Mouse (Mus musculus): ENCODE data around the gene Gab1. TPM values are rescaled to one million over a fixed set of nuclear protein-coding genes. Genes with fewer than 3 reads are reported as not detected.

The Gab1 gene
- total and polyA plus RNA-seq, 3 experiments = 4.0 to 8.1 TPM; not detected in 1

GRCm38 (mm10) chr8:80789324-80789723, 91.0 kb downstream of the Gab1 start:
- Histone ChIP-seq H3K36me3 (ENCODE audit: control insufficient read depth in 1 of 2, insufficient read depth in 2 of 2, low read length in 2 of 2) (peaks cover 2 to 13% of the 10 kb centered on the region in 2 experiments; a peak in 2 of 4 replicates), H3K4me1 (ENCODE audit: control insufficient read depth in 1 of 2, insufficient read depth in 2 of 2, low read length in 2 of 2) (peaks cover 0 to 4% of the 10 kb centered on the region in 2 experiments; a peak in 1 of 4 replicates), H3K9me3 (replicated peaks; ENCODE audit: insufficient read depth, low read length) (no peaks in the 10 kb centered on the region), H3K79me2 (ENCODE audit: control insufficient read depth, insufficient read depth, low read length, poor library complexity) (no peaks in the 10 kb centered on the region), H3K4me3 (ENCODE audit: control insufficient read depth in 1 of 2, insufficient read depth in 1 of 2, low read depth in 2 of 2, low read length in 2 of 2) (no peak overlapping the region), H3K27me3 (ENCODE audit: control insufficient read depth in 1 of 2, insufficient read depth in 2 of 2, low read length in 2 of 2) (no peaks in the 10 kb centered on the region), H3K9ac (ENCODE audit: control insufficient read depth, low read depth, low read length, poor library complexity, severe bottlenecking) (no peak overlapping the region), H3K27ac (ENCODE audit: control insufficient read depth, low read depth, low read length) (no peak overlapping the region)
- peak; percentile 16 for DNase-seq (ENCODE audit: low read depth, low spot score)
- no peak for TF ChIP-seq KAT2A (conservative IDR thresholded peaks at IDR 0.05; ENCODE audit: low read depth, low read length)
- TF ChIP-seq CHD1 (IDR thresholded peaks at IDR 0.05; ENCODE audit: low read depth, low read length) = no peak
- no peak for TF ChIP-seq MAZ (IDR thresholded peaks at IDR 0.05; ENCODE audit: low read depth, low read length)
- TF ChIP-seq SMC3 (IDR thresholded peaks at IDR 0.05; ENCODE audit: low read depth, low read length) = no peak
- TF ChIP-seq CTCF (IDR thresholded peaks at IDR 0.05 in 2 of 3, conservative IDR thresholded peaks at IDR 0.05 in 1 of 3; ENCODE audit: control insufficient read depth in 1 of 3, insufficient read depth in 1 of 3, low read depth in 2 of 3, low read length in 3 of 3, poor library complexity in 1 of 3, severe bottlenecking in 1 of 3) = no peak
- TF ChIP-seq USF1 (IDR thresholded peaks at IDR 0.05; ENCODE audit: low read depth, low read length) = no peak
- no peak for TF ChIP-seq NRF1 (IDR thresholded peaks at IDR 0.05; ENCODE audit: insufficient read depth, low read depth, low read length, poor library complexity, severe bottlenecking)
- TF ChIP-seq POLR2AphosphoS2 (IDR thresholded peaks at IDR 0.05; ENCODE audit: low read length) = no peak
- TF ChIP-seq MYC (IDR thresholded peaks at IDR 0.05; ENCODE audit: low read depth, low read length) = no peak
- TF ChIP-seq NELFE (IDR thresholded peaks at IDR 0.05; ENCODE audit: low read depth, low read length) = no peak
- TF ChIP-seq JUND (IDR thresholded peaks at IDR 0.05; ENCODE audit: low read depth, low read length) = no peak

- H3K4me1 ChIP-seq (ENCODE audit: control insufficient read depth in 1 of 2, insufficient read depth in 2 of 2, low read length in 2 of 2) = peaks cover 0 to 2% of the 10 kb centered on the region in 2 experiments; a peak in 1 of 4 replicates
- H3K27me3 ChIP-seq (ENCODE audit: control insufficient read depth in 1 of 2, insufficient read depth in 2 of 2, low read length in 2 of 2) = no peaks in the 10 kb centered on the region
- H3K36me3 ChIP-seq (ENCODE audit: control insufficient read depth in 1 of 2, insufficient read depth in 2 of 2, low read length in 2 of 2) = peaks cover 2 to 11% of the 10 kb centered on the region in 2 experiments; a peak in 2 of 4 replicates
- no peaks in the 10 kb centered on the region for H3K79me2 ChIP-seq (ENCODE audit: control insufficient read depth, insufficient read depth, low read length, poor library complexity)
- no peak for DNase-seq (ENCODE audit: low read depth, low spot score)
- TF ChIP-seq NELFE (IDR thresholded peaks at IDR 0.05; ENCODE audit: low read depth, low read length) = no peak
- no peak for TF ChIP-seq MYC (IDR thresholded peaks at IDR 0.05; ENCODE audit: low read depth, low read length)
- TF ChIP-seq ETS1 (IDR thresholded peaks at IDR 0.05; ENCODE audit: low read depth, low read length) = no peak
- TF ChIP-seq MEF2A (IDR thresholded peaks at IDR 0.05; ENCODE audit: extremely low read depth, insufficient replicate concordance, low read depth, low read length, poor library complexity, severe bottlenecking) = no peak
- no peak for TF ChIP-seq NRF1 (IDR thresholded peaks at IDR 0.05; ENCODE audit: insufficient read depth, low read depth, low read length, poor library complexity, severe bottlenecking)
- TF ChIP-seq USF2 (IDR thresholded peaks at IDR 0.05; ENCODE audit: borderline replicate concordance in 1 of 2, insufficient read depth in 1 of 2, low read depth in 1 of 2, low read length in 2 of 2) = no peak
- TF ChIP-seq ZC3H11A (IDR thresholded peaks at IDR 0.05; ENCODE audit: low read depth, low read length) = no peak
- TF ChIP-seq ZNF384 (IDR thresholded peaks at IDR 0.05; ENCODE audit: low read depth, low read length) = no peak
- TF ChIP-seq SIN3A (IDR thresholded peaks at IDR 0.05; ENCODE audit: low read length) = no peak
- TF ChIP-seq ZKSCAN1 (IDR thresholded peaks at IDR 0.05; ENCODE audit: low read depth, low read length) = no peak
- TF ChIP-seq ELF1 (IDR thresholded peaks at IDR 0.05; ENCODE audit: low read depth, low read length) = no peak
- H3K4me3 ChIP-seq (ENCODE audit: control insufficient read depth in 1 of 2, insufficient read depth in 1 of 2, low read depth in 2 of 2, low read length in 2 of 2) = no peak overlapping the region
- H3K9ac ChIP-seq (ENCODE audit: control insufficient read depth, low read depth, low read length, poor library complexity, severe bottlenecking) = no peak overlapping the region
- H3K27ac ChIP-seq (ENCODE audit: control insufficient read depth, low read depth, low read length) = no peak overlapping the region
- H3K9me3 ChIP-seq (replicated peaks; ENCODE audit: insufficient read depth, low read length) = no peaks in the 10 kb centered on the region
These were observed 95.8 kb downstream of the Gab1 start for GRCm38 (mm10) chr8:80784559-80784958.
